Mouse (Mus musculus) lung, embryonic 15.5 days (tissue): Measurements from ENCODE around the gene Nmur1. TPM values are rescaled to one million over a fixed set of nuclear protein-coding genes. Genes with fewer than 3 reads are reported as not detected.

Experiments used
- ATAC-seq: fragments of 200-750 bp; cut with Nextera tagmentation; 2 replicates; pipeline ENCODE4 v1.8.0; 2017; ENCODE audit warnings: moderate number of reproducible peaks, borderline replicate concordance; ENCODE audit not compliant: low FRiP score, low TSS enrichment; ENCODE audit errors: extremely low read depth
- H3K27ac ChIP-seq: fragments of 300-500 bp; sonication (generic); 2 replicates; pipeline ENCODE4 v1.5.1; 2015; ENCODE audit warnings: moderate library complexity, mild to moderate bottlenecking, inconsistent platforms
- H3K27me3 ChIP-seq: fragments of 300-500 bp; sonication (generic); 2 replicates; pipeline ENCODE4 v1.6.1; 2015; ENCODE audit warnings: inconsistent platforms
- H3K36me3 ChIP-seq: fragments of 300-500 bp; sonication (generic); 2 replicates; pipeline ENCODE4 v1.6.1; 2015; ENCODE audit warnings: inconsistent platforms
- H3K4me1 ChIP-seq: fragments of 300-500 bp; sonication (generic); 2 replicates; pipeline ENCODE4 v1.6.1; 2015; ENCODE audit warnings: inconsistent platforms
- H3K4me2 ChIP-seq: fragments of 300-500 bp; sonication (generic); 2 replicates; pipeline ENCODE4 v1.6.1; 2015; ENCODE audit warnings: inconsistent platforms, mild to moderate bottlenecking, moderate library complexity
- H3K4me3 ChIP-seq: fragments of 300-500 bp; sonication (generic); 2 replicates; pipeline ENCODE4 v1.5.1; 2015; ENCODE audit warnings: mild to moderate bottlenecking, inconsistent platforms
- H3K9ac ChIP-seq: fragments of 300-500 bp; sonication (generic); 2 replicates; pipeline ENCODE4 v1.6.1; 2015; ENCODE audit warnings: inconsistent platforms
- H3K9me3 ChIP-seq: fragments of 300-500 bp; sonication (generic); 2 replicates; pipeline ENCODE4 v1.6.1; 2016; ENCODE audit warnings: inconsistent platforms
- WGBS: fragments of 180-500 bp; shearing (Covaris S2); methylation state at CpG from one replicate; pipeline ENCODE4 v1.1.7; 2015; 5-methylcytosine and 5-hydroxymethylcytosine counted together
- polyA plus RNA-seq: library from polyadenylated mRNA; unstranded; fragments of >200 nt; fragmentation: Nextera tagmentation; extraction: Ambion mirVana; gene quantifications from 2 replicates; pipeline ENCODE4 v1.2.1, GENCODE M21; 2015

The Nmur1 gene
- polyA plus RNA-seq, 1 experiment from 2014 or later, result 0.17 TPM

GRCm38 (mm10) chr1:86424336-86424735, 1.7 kb downstream of the Nmur1 start:
- no peak for ATAC-seq
- Histone ChIP-seq H3K27ac (no peak overlapping the region), H3K9me3 (no peaks in the 10 kb centered on the region), H3K9ac (no peak overlapping the region), H3K27me3 (no peaks in the 10 kb centered on the region), H3K4me2 (no peak overlapping the region), H3K4me3 (no peak overlapping the region), H3K36me3 (no peaks in the 10 kb centered on the region), H3K4me1 (no peaks in the 10 kb centered on the region)
- WGBS, result 82% methylated on average over 1 of the region's 1 CpGs

DNA sequence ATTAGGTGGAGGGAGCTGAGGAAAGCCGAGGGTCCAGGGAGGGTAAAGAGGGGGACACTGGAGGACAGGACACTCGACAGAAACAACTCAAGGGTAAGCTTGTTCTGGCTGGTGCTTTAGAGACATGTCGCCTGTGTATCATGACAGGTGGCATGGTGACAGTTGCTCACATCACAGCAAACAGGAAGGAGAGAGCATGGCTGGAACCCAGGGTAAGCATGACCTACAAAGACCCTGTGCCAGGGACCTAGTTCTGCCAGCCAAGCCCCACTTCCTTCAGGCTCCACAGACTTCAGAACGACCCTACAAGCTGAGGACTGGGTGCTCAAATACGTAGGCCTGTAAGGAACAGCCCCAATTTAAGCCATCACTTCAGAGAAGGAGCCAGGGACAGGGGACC, 2.1 kb downstream of the Nmur1 start:
- 66% methylated on average over 5 of the region's 5 CpGs for whole genome bisulfite sequencing
- H3K27me3 ChIP-seq, result no peaks in the 10 kb centered on the region

GRCm38 (mm10) chr1:86421007-86421406, 5.0 kb downstream of the Nmur1 start:
- no peak for ATAC-seq
- no peaks in the 10 kb centered on the region for H3K9me3 ChIP-seq
- H3K27me3 ChIP-seq, result no peaks in the 10 kb centered on the region

More for the DNA sequence above, 2.1 kb downstream of the Nmur1 start:
- H3K4me3 ChIP-seq, result no peak overlapping the region
- H3K4me1 ChIP-seq, result no peaks in the 10 kb centered on the region
- no peak for ATAC-seq
- no peak overlapping the region for H3K4me2 ChIP-seq
- no peaks in the 10 kb centered on the region for H3K36me3 ChIP-seq
- no peak overlapping the region for H3K9ac ChIP-seq
- no peak overlapping the region for H3K27ac ChIP-seq
- H3K9me3 ChIP-seq, result no peaks in the 10 kb centered on the region

DNA sequence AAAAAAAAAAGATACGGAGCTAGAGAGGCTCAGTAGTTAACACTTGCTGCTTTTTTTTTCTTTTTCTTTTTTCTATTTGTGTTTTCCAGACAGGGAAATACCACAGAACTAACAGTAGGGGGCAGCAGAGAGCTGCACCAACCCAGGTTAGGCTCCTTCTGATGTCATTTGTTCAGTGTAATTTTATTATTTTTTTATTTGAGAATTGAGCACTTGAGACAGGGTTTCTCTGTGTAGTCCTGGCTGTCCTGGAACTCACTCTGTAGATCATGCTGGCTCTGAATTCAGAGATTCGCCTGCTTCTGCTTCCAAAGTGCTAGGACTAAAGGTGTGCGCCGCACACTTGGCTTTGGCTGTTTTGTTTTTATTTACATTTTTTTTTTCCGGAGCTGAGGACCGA, 9.7 kb downstream of the Nmur1 start:
- Histone ChIP-seq H3K27me3 (no peaks in the 10 kb centered on the region), H3K9me3 (no peaks in the 10 kb centered on the region), H3K4me1 (no peaks in the 10 kb centered on the region), H3K4me2 (no peak overlapping the region), H3K9ac (no peak overlapping the region), H3K36me3 (no peaks in the 10 kb centered on the region), H3K4me3 (no peak overlapping the region), H3K27ac (no peak overlapping the region)
- no peak for ATAC-seq
- WGBS, result 57% methylated on average over 6 of the region's 6 CpGs

More at GRCm38 (mm10) chr1:86421007-86421406, 5.0 kb downstream of the Nmur1 start:
- H3K4me2 ChIP-seq, result no peak overlapping the region
- H3K4me3 ChIP-seq, result no peak overlapping the region
- H3K4me1 ChIP-seq, result no peaks in the 10 kb centered on the region
- WGBS, result 50% methylated on average over 10 of the region's 10 CpGs
- no peak overlapping the region for H3K27ac ChIP-seq
- no peak overlapping the region for H3K9ac ChIP-seq
- H3K36me3 ChIP-seq, result no peaks in the 10 kb centered on the region

DNA sequence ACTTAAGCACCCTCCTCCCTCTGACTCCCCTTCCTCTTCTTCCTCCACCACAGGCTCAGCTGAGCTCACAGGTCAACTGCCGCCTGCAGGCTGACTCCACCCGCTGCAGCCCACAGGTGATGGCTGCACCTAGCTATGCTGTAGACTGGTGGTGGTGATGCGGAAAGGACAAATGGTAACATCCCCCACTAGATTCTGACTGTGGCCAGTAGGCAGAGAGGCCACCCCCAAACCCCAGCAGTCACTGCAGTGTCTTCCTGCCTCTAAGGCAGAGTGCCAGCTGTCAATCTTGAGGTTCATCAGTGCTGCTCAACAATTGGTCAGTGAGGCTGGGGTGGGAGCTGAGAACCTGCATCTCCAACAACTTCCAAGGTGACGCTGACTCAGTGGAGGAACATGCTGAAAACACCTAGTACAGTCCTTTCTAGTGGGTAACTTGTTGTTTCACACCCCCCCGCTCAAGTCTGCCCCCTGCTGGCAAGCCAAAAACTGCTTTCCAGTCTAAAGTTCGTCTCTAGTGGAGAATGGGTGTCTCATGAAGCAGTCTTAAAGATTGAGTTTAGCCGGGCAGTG, 10.3 kb downstream of the Nmur1 start:
- no peaks in the 10 kb centered on the region for H3K4me1 ChIP-seq
- no peak overlapping the region for H3K4me3 ChIP-seq
- no peaks in the 10 kb centered on the region for H3K36me3 ChIP-seq
- H3K9me3 ChIP-seq, result no peaks in the 10 kb centered on the region
- H3K27ac ChIP-seq, result no peak overlapping the region
- H3K4me2 ChIP-seq, result no peak overlapping the region
- no peak overlapping the region for H3K9ac ChIP-seq
- ATAC-seq, result 0 out of 2 replicates have a peak, but pooled peaks have one; percentile 31
- WGBS, result 58% methylated on average over 7 of the region's 7 CpGs
- H3K27me3 ChIP-seq, result no peaks in the 10 kb centered on the region

GRCm38 (mm10) chr1:86415144-86415543, 10.9 kb downstream of the Nmur1 start:
- H3K9me3 ChIP-seq, result no peaks in the 10 kb centered on the region
- WGBS, result 65% methylated on average over 2 of the region's 2 CpGs
- H3K9ac ChIP-seq, result no peak overlapping the region
- no peak overlapping the region for H3K27ac ChIP-seq
- H3K36me3 ChIP-seq, result no peaks in the 10 kb centered on the region
- no peaks in the 10 kb centered on the region for H3K27me3 ChIP-seq
- no peak overlapping the region for H3K4me2 ChIP-seq
- H3K4me3 ChIP-seq, result no peak overlapping the region
- H3K4me1 ChIP-seq, result no peaks in the 10 kb centered on the region
- no peak for ATAC-seq

- WGBS, result 80% methylated on average over 5 of the region's 5 CpGs
- Histone ChIP-seq H3K27ac (no peak overlapping the region), H3K4me3 (no peak overlapping the region), H3K4me1 (no peaks in the 10 kb centered on the region), H3K27me3 (no peaks in the 10 kb centered on the region), H3K9me3 (no peaks in the 10 kb centered on the region), H3K4me2 (no peak overlapping the region), H3K36me3 (no peaks in the 10 kb centered on the region), H3K9ac (no peak overlapping the region)
- no peak for ATAC-seq
Observed at GRCm38 (mm10) chr1:86414715-86415114, 11.3 kb downstream of the Nmur1 start.

GRCm38 (mm10) chr1:86409476-86409875, 16.6 kb downstream of the Nmur1 start:
- Histone ChIP-seq H3K4me1 (peaks cover 4% of the 10 kb centered on the region; the same call in 1 of the 2 replicates), H3K9me3 (no peaks in the 10 kb centered on the region), H3K4me2 (no peak overlapping the region), H3K4me3 (no peak overlapping the region), H3K36me3 (no peaks in the 10 kb centered on the region), H3K9ac (no peak overlapping the region), H3K27me3 (no peaks in the 10 kb centered on the region), H3K27ac (no peak overlapping the region)
- no peak for ATAC-seq
- WGBS, result 90% methylated on average over 2 of the region's 2 CpGs

GRCm38 (mm10) chr1:86408515-86408914, 17.5 kb downstream of the Nmur1 start:
- Histone ChIP-seq H3K9me3 (no peaks in the 10 kb centered on the region), H3K27me3 (no peaks in the 10 kb centered on the region), H3K36me3 (no peaks in the 10 kb centered on the region), H3K27ac (no peak overlapping the region), H3K4me1 (peaks cover 4% of the 10 kb centered on the region; the same call in 1 of the 2 replicates), H3K4me2 (no peak overlapping the region), H3K4me3 (no peak overlapping the region), H3K9ac (no peak overlapping the region)
- ATAC-seq, result no peak
- 84% methylated on average over 10 of the region's 10 CpGs for WGBS

GRCm38 (mm10) chr1:86406914-86407313, 19.1 kb downstream of the Nmur1 start:
- Histone ChIP-seq H3K36me3 (no peaks in the 10 kb centered on the region), H3K4me1 (peaks cover 4% of the 10 kb centered on the region; the same call in 1 of the 2 replicates), H3K9me3 (no peaks in the 10 kb centered on the region), H3K27me3 (no peaks in the 10 kb centered on the region), H3K27ac (no peak overlapping the region), H3K4me2 (no peak overlapping the region), H3K9ac (no peak overlapping the region), H3K4me3 (no peak overlapping the region)
- WGBS, result 45% methylated on average over 8 of the region's 8 CpGs
- no peak for ATAC-seq

DNA sequence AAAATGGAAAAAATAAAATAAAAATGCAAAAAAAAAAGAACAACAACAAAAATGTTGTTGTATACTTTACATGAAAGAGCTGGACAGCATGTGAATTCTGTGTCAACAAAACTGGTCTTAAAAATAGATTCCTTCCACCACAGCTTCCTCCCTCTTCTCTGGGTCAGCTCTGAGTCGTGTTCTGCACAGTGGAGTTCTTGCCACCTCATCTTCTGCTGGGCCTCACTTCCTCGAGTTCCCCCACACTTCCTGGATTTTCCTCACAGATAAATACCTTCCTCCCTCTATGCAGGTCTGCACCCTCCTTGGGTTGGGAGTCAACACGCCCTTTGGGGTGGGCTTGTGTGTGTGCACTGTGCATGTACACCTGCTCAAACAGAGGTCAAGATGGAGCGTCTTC, 19.7 kb downstream of the Nmur1 start:
- no peak overlapping the region for H3K4me2 ChIP-seq
- 59% methylated on average over 4 of the region's 4 CpGs for WGBS
- no peak for ATAC-seq
- H3K4me1 ChIP-seq, result peaks cover 4% of the 10 kb centered on the region; the same call in 1 of the 2 replicates
- no peaks in the 10 kb centered on the region for H3K36me3 ChIP-seq
- H3K4me3 ChIP-seq, result no peak overlapping the region
- no peak overlapping the region for H3K27ac ChIP-seq
- H3K27me3 ChIP-seq, result no peaks in the 10 kb centered on the region
- H3K9me3 ChIP-seq, result no peaks in the 10 kb centered on the region
- H3K9ac ChIP-seq, result no peak overlapping the region

DNA sequence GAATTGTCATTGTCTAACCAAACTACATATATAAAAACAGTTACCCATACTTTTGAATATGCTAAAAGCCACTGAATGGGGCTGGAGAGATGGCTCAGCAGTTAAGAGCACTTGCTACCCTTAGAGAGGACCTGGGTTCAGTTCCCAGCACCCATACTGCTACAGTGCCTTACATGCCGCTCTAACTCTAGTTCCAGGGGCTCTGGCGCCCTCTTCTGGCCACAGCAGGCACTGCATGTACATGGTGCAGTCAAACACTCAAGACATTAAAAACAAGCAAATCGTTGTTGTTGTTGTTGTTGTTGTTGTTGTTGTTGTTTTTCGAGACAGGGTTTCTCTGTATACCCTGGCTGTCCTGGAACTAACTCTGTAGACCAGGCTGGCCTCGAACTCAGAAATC, 21.2 kb downstream of the Nmur1 start:
- ATAC-seq, result no peak
- Histone ChIP-seq H3K27me3 (no peaks in the 10 kb centered on the region), H3K4me2 (no peak overlapping the region), H3K36me3 (no peaks in the 10 kb centered on the region), H3K9me3 (no peaks in the 10 kb centered on the region), H3K4me3 (no peak overlapping the region), H3K27ac (no peak overlapping the region), H3K4me1 (peaks cover 4% of the 10 kb centered on the region; the same call in 1 of the 2 replicates), H3K9ac (no peak overlapping the region)
- 55% methylated on average over 5 of the region's 5 CpGs for WGBS
